Mouse (Mus musculus): ENCODE measurements around the gene Ccr1.

Gene Ccr1

DNA sequence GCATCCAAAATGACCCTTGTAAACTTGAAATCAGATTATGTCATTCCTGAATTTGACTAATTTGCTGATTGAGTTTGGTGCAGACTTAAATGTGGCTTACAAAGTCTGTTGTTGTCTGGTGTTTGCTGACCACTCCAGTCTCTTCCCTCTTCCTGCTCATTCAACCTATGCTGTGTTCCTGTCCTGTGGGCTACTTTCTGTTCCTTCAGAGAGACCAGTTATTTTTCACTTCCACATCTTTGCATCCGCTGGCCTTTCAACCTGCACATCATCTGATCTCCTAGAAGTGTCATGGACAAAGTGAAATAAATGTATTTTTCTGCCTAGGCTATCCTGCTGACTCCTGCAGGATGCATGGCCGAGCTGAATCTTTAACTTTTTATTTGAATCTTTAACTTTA lies 14.9 kb downstream of the Ccr1 start:
- DNase-seq (ENCODE audit: low spot score) = no peak

DNA sequence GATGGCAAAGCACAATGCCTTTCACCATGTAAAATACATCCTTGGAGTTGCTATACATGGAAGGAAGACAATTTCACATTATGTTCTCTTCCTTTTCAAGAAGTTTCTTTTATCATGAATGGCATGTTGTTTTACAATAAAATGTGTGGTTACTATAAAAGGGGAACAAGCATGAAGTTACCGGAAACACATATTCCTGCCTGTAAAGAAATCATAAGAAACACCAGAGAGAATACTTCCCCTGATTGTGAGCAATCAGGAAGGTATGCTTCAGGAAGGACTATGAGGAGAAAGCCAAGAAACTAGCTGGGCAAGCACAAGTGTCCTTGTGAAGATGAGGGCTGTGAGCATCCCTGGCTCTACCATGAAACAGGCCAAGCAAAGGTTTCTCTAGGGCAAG lies 17.3 kb downstream of the Ccr1 start:
- no peak for DNase-seq (ENCODE audit: low spot score)

DNA sequence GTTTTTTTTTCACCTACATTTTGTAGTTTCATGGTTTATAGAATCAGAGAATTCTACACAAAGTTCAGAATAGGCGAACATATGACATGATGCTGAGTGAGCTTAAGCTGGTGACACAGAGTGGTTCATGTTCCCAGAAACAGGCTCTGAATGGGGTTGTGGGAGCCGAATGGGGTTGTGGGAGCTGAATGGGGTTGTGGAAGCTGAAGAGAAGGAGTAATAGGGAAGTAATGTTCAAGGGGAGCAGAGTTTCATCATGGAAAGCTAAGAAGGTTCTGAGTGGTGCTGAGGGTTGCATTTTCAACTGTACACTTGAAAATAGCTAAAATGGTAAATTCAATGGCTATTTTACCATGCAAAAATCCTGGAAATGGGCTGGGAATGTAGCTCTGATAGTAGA lies 19.1 kb downstream of the Ccr1 start:
- DNase-seq (ENCODE audit: low spot score) = no peak

DNA sequence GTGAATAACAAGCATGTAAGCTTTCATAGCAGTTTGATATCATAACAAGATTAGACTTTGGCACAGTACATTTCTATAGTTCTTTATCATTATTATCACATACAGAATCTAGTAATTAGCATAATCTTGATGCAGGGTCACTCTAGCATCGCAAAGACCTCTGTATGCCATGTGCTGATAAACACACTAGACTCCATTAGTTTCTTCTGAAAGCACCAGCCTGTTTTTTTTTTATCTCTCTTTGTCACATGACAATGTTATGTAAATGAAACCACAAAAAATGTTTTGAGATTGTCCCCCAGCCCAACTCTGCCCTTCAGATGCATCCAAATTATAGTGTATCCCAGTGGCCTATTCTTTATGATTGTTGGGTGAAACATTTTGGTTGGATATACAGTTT lies 20.7 kb downstream of the Ccr1 start:
- DNase-seq (ENCODE audit: low spot score) = no peak

DNA sequence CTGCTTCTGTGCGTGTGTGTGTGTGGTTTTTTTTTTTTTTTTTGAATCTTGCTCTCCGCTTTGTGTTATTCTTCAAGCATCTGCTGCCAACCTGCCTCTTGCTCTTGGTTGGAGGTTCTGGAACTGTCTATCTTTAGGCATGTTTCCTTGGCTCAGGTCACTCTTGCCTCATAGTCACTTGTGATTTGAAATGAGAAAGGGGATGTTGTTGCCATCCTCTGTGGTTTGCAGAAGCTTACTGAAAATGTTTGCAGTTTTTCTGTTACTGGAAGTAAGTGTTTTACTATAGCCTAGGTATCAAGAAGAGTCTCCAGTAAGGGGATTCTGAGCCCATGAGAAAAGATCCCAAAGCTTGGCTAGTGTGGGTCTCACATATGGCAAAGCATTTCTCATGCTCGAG lies 26.5 kb downstream of the Ccr1 start:
- DNase-seq (ENCODE audit: low spot score) = no peak

DNA sequence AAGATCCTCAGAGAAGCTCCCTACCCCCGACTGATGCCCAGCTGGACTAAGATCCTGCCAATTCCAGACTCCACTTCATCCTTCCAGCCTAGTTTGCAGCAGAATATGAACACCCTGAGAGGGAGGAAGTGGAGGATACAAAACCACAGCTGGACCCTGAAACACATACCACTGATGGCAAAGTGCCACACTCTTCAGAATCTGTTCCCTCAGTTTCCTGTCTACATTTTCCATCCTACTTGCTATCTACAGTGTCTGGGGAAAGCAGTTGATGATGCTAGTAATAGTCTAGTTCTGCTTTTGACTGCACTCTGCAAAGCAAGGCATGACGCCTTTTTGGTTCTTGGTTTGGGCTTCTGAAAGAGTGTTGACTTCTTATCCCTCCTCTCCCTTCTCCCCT lies 27.2 kb downstream of the Ccr1 start:
- no peak for DNase-seq (ENCODE audit: low spot score)

DNA sequence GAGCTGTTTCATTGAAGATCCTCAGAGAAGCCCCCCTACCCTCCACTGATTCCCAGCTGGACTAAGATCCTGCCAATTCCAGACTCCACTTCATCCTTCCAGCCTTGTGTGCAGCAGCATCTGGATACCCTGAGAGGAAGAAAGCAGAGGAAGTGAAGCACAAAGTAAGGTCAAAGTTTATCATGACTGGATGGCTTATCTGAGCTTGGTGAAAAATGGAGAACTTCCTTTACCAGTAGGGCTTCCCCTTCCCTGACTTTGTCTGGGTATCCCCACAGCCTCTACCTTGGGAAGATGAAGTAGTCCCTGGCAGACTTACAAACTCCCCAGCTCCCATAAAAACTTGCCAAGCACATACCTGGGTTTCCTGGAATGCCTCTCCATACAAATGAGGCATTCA lies 27.9 kb downstream of the Ccr1 start:
- DNase-seq (ENCODE audit: low spot score) = no peak

DNA sequence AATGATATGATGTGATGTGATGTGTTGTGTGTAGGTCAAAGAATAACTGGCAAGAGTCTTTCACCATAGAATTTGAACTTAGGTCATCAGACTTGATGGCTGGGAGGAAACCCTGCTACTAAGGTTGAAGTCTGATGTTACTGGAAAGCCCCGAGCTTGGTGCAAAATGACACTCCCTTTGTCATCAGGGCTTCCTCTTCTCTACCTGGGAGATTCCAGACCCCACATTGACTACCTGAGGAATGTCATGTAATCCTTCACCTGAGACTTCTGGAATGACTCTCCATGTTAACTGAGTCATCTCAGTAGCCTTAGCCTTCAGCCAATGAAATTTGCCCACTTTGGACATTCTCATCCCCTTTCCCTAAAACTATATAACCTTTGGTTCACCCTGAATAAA lies 28.3 kb downstream of the Ccr1 start:
- no peak for DNase-seq (ENCODE audit: low spot score)

DNA sequence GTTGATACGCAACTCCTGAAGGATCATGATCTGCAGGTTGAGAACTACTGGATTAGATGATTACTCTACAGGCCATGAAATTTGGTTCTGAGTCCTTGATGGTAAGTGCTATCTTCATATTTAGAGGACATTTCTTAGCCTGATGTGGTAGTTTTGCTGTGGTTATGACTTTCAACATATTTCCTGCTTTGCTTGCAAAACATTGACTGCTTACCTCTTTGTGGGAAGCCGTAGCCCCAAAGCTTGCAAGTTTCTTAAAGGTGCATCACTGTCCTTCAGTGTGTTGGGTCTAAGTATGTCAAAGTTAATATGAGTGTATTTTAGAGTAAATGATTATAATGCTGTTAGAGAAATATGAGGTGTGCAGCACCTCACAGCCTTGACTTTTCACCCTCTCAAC lies 30.5 kb downstream of the Ccr1 start:
- DNase-seq (ENCODE audit: low spot score) = no peak

DNA sequence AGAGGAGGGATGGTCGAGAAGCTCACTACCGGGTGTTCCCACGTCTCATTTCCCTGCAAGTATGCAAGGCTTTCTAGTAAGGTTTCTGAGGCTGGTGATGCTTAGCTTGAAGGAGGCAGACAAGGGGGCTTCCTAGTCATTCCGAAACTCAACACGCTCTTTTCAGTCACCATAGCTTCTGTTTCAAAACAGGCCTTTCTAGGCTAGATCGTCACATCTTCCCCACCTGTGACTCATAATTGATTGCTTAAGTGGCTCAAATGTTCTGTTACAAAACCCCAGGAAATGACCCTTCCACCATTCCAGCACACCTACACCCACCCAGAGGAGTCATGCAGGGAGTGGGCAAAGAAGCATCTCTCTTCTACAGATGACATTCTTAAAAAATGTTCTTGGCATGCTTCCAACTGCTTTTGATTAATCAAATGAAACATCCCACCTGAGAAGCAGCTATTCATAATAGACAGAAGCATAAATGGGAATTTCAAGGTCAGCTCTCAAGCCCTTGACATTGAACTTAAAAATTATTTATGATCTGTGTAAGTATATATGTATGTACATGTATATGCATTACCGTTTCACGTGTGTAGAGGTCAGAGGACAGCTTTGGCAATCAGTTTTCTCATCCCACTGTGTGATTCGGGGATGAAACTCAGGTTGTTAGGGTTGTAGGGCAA lies 31.8 kb downstream of the Ccr1 start:
- no peak for DNase-seq (ENCODE audit: low spot score)

DNA sequence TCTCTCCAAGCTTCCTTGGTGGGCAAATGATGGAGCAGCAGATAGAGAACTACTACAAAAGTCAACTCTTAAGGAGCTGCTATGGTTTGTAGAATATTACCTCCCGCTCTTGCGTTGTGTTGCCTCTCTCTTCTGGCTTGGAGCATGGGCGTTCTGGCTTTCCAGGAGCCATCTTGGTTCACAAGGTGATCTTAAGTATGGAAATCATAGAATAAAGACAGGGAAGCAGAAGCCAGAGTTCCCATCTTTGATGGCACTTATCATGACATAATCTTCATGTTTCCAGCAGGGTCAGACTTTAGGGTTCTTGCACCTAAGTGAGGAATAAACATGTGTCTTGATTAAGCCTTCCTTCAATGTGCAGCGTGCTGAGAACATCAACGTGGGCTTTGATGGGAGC lies 32.7 kb downstream of the Ccr1 start:
- no peak for DNase-seq (ENCODE audit: low spot score)

DNA sequence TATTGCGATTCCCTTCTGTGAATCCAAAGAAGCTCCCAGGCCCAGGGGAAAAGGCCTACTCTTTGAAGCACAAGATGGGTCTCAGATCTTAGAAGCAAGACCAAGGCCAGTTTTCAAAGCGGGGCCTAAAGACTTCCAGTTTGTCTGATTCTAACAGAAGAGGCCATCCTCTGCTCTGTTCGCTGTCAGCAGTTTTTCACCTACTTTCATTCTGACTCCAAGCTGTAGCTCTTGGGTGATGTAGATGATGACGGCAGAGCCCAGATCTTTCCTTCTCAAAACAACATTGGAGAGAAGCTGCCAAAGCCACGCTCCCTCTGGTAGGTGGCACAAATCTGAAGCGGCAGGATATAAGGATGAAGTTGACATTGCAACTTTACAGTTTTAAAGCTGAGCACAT lies 33.1 kb downstream of the Ccr1 start:
- DNase-seq (ENCODE audit: low spot score) = no peak

DNA sequence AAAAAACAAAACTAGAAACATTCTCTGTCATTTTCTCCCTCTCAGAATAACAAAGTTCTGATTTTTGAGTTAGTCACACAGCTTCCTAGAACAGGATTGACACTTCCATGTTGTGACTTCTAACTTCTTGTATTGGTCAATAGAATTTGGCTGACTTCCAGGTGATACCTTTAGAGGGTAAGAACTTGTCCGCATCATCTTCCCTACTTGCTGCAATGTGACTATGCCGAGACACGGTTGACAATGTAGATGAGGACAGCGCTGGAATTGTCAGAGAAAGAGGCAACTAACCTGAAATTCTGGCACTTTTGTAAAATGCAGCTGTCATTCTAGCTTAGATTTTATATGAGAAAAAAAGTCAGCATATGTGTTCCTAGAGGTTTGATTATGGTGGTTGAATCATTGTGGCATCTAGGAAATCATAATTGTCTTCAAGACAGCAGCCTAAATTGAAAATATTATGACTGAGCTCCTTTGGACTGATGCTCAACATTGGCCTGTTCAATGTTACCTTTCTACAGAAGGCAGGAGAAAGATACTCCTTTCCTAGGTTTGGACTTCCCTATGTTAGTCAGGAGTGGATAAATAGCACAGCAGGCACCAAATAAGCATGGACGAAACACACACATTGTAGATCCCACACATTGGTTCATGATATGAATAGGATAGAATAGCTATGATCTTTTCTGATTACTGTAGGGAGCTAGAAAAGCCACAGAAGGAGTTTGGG lies 34.6 kb downstream of the Ccr1 start:
- DNase-seq (ENCODE audit: low spot score) = no peak

DNA sequence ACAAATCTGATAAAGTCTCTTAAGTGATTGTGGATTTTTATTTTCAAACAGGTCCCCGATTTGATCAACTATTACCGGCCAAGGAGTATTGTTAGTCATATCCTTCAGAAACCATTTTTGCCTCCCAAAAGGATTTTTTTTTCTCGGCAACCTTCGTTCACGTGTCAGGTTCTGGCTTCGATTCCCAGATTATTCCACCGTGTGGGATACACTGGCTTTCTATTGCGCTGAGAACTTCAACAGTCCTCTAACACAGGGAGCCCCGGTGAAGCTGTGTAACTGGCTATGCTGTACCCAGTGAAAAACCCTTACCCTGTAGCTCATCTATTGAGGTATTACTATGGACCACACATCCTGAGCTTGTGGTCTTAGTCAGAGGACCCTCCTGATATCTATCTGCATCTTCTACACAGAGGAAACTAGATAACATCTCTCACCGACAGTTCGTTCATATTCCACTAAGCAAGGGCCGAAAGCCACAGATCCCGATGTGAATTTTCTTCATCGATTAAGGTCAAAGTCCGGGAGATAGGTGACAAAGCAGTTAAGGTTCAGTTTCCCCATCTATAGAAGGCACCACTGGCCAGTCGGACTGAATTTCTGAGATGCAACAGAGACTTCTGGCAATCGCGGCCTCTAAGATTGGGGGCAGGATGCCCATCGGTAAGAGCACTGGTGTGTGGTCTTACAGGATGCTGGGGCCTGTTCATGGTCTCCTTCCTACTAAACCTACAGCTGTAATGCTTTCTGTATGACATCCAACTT lies 35.4 kb downstream of the Ccr1 start:
- no peak for DNase-seq (ENCODE audit: low spot score)

DNA sequence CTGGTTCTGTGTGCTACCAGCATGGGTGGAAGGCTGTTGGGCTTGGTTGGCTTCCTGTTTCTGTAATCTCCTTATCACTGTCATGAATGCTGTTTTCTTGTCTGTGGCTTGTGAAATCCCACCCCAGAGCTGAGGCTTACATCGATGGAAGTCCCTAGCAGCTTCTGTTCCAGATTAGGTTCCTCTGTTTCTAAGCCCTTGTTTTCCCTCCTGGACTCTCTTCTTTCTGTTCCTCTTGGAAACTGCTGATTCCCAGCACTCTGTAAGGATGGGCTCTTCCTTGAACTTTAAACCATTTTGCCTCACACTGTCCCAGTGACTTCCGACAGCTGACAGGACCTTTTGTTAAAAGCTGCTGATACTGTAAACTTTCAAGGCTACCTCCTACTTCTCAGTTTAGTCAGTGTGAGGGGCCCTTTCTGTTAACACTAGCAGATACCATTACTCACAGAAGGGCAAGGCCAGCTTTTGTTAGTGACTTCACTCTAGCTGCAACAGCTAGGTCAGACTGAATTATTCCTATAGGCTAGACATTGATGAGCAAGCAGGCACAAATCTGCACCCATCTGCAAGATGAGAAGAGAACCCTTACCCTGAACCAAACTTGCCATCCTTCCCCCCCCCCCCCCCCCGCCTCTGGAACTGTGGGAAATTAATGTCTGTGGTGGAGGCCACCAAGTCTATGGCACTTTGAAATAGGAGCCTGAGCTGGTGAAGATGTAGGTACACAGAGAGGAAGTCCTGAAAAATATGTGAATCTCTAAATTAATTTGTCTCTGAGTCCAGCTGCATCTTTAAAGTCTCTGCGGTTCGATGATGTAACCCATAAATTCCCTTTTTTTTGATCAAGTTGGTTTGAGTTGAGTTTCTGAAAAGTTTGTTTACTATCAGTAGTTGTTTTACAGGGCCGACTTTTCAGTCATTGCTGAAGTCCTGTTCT lies 36.5 kb downstream of the Ccr1 start:
- DNase-seq (ENCODE audit: low spot score) = no peak

DNA sequence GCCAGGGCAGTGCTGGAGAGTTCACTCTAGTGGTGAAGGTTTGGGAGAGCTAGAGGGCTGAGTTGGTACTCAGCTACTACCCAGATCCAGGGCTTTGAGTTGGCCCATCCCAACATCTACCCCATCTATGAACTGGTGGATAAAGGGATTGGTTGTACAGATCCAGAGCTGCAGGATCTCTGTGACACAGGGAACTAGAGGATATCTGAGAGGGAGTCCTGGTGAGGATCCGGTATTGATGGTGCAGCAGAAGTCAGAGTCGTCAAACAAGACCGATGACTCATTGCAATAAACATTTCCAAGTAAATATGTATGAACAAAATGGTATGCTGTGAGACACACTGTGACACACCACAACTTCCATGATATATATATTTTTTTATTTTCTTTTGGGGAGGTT lies 37.6 kb downstream of the Ccr1 start:
- DNase-seq (ENCODE audit: low spot score) = no peak

DNA sequence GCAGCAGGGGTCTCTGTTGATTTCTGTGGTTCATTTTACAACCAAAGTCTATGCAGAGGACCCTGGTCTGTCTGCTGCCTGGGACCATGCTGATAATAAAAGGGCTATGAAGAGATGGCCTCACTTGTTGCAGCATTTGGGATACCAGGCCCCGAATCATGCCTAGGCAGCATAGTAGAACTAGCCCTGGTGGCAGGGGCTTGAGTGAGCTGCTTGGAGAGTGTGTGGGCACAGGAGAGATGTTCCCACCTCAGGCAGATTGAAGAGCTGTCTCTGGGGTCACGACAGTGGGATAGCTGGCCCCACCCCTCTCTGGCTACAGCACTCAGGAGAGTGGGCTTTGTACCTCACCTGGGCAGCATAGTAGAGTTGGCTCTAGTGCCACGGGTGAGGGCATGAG lies 38.0 kb downstream of the Ccr1 start:
- no peak for DNase-seq (ENCODE audit: low spot score)

DNA sequence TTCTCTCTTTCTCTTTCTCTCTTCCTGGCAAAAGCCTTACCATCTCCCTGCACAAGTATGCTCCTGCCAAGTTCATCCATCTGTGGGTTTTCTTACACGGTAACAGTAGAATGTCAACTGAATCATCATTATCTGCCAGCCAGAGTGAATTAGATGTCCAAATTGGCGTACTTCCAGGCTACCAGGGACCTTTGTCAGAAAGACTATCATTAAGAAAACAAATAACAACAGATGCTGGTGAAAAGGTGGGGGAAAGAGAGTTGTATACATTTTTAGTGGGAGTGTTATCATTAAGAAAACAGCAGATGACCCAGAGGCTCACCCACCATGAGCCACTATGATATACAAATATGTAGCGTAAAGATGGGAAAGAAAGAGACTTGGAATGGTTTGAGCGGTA lies 38.6 kb downstream of the Ccr1 start:
- no peak for DNase-seq (ENCODE audit: low spot score)

DNA sequence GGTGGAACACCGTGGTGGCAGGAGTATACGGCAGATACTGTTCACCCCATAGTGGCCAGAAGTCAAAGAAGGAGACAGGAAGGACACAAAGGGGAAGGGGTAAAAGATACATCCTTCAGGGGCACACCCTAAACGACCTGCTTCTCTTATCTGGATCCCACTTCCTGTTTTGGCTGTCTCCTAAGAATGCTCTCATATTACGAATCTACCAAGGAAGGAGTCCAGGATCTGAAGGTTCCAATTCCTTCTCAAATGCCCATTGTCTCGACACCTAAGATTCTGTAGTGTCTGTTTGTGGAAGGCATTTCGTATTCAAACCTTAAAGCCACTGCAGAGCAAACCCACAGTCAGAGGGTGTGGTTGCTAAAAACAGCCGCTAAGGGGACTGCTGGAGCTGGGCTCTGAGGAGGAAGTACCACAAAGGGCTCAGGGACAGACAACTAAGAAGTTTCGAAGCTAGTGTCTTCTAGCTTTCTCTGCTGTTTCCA lies 39.7 kb downstream of the Ccr1 start:
- DNase-seq (ENCODE audit: low spot score) = no peak

DNA sequence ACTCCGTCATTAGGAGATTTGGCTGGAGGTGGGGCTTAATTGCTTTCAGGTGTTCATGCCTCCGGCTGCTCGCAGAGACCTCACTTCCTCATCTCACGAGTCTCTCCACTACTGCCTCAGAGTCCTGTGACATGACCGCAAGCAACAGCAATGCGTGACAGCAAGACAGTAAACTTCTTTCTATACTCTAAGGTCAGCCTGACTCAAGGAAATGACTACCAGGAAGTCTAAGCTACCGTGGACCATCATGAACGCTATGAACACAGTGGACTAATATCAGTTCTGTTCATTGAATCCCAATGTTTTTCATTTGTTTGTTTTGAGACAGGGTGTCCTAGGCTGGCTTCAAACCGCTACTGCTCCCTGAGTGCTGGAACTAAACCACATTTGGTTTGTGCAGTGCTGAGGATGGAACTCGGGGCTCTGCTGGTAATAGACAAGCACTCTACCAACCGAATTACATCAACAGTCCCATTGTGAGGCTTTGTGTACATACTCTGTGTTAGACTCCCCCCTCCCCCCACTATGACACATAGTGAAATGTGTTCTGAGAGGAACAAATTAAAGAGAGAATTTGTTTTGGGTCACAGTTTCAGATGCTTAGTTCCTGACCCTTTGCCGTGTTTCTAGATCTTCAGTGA lies 40.3 kb downstream of the Ccr1 start:
- no peak for DNase-seq (ENCODE audit: low spot score)

DNA sequence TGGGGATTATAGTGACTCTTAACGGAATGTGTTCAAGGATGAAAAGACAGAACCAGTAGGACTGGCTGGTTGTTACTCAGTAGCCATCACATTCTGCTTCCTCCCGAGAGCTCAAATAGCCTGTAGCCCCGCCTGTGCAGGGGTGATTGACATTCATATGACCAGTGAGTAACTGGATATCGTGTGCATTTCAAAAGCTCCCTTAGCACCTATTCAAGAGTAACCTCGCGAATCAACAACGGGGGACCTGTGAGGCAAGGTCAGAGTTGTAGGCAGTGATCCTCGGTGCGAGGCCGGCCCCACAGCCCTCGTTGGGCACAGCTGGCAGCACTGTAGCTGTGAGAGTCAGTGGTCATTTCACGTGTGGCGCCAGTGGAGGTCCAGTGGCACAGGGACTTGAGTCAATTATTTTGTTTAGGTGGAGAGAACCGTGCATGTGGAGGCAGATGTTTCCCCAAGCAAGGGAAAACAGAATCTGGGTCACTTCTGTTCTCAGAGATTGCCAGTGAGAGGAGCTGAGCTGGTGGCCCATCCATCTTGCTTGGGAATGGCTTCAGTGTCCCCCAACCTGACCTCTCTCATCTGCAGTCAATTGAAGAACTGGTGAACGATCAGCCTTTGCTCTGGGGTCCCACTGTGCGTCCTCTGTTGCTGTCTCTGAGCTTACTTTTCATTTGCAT lies 41.1 kb downstream of the Ccr1 start:
- no peak for DNase-seq (ENCODE audit: low spot score)

All from testis, postnatal 14 days (tissue).